Mouse (Mus musculus) heart, embryonic 14.5 days (tissue): ENCODE measurements around the gene Ap3b2. TPM values are rescaled to one million over a fixed set of nuclear protein-coding genes. Genes with fewer than 3 reads are reported as not detected.
A peak's percentile ranks its signal among the peaks of the same experiment; 100 is the strongest.

Experiments used
- ATAC-seq: fragments of 200-750 bp; cut with Nextera tagmentation; 2 replicates; pipeline ENCODE4 v1.8.0; 2017; ENCODE audit warnings: low read depth, moderate TSS enrichment; ENCODE audit not compliant: insufficient number of reproducible peaks, insufficient read depth, low FRiP score
- H3K27ac ChIP-seq, 2 experiments: fragments of 200-500 bp in 1 of 2; fragments of 300-500 bp in 1 of 2; sonication (generic) in 1 of 2; replicated peaks in 1 of 2; 2 replicates each; pipeline ENCODE4 v1.5.1; 2012 to 2014; ENCODE audit warnings: low read depth in 2 of 2, low read length in 2 of 2, control low read depth in 1 of 2, mild to moderate bottlenecking in 1 of 2, mixed read lengths in 1 of 2; ENCODE audit not compliant: control insufficient read depth in 1 of 2, insufficient read depth in 1 of 2
- H3K27me3 ChIP-seq: fragments of 300-500 bp; sonication (generic); 2 replicates; pipeline ENCODE4 v1.6.1; 2014; ENCODE audit warnings: mild to moderate bottlenecking, low read length, control low read depth; ENCODE audit not compliant: control insufficient read depth, insufficient read depth
- H3K36me3 ChIP-seq: fragments of 300-500 bp; sonication (generic); 2 replicates; pipeline ENCODE4 v1.6.1; 2014; ENCODE audit warnings: mild to moderate bottlenecking, control low read depth, low read length, mixed read lengths; ENCODE audit not compliant: control insufficient read depth, insufficient read depth
- H3K4me1 ChIP-seq, 2 experiments: fragments of 200-500 bp in 1 of 2; fragments of 300-500 bp in 1 of 2; sonication (generic) in 1 of 2; 2 replicates each; pipeline ENCODE4 v1.6.1; 2012 to 2014; ENCODE audit warnings: low read length in 2 of 2, control low read depth in 1 of 2, mixed read lengths in 1 of 2; ENCODE audit not compliant: control insufficient read depth in 2 of 2, insufficient read depth in 2 of 2
- H3K4me2 ChIP-seq: fragments of 300-500 bp; sonication (generic); 2 replicates; pipeline ENCODE4 v1.6.1; 2014; ENCODE audit warnings: mild to moderate bottlenecking, low read length
- H3K4me3 ChIP-seq, 2 experiments: fragments of 200-500 bp in 1 of 2; fragments of 300-500 bp in 1 of 2; sonication (generic) in 1 of 2; 2 replicates each; pipeline ENCODE4 v1.5.1; 2012 to 2014; ENCODE audit warnings: low read length in 2 of 2, mild to moderate bottlenecking in 2 of 2, control low read depth in 1 of 2, low read depth in 1 of 2, moderate library complexity in 1 of 2; ENCODE audit not compliant: control insufficient read depth in 1 of 2, insufficient read depth in 1 of 2
- H3K9ac ChIP-seq: fragments of 300-500 bp; sonication (generic); 2 replicates; pipeline ENCODE4 v1.6.1; 2014; ENCODE audit warnings: mild to moderate bottlenecking, low read length
- H3K9me3 ChIP-seq: fragments of 300-500 bp; sonication (generic); 2 replicates; pipeline ENCODE4 v1.6.1; 2016; ENCODE audit warnings: low read length, control low read depth; ENCODE audit not compliant: control insufficient read depth
- WGBS: fragments of 180-500 bp; shearing (Covaris S2); extraction: QIAGEN DNeasy Blood & Tissue Kit; methylation state at CpG from one replicate; pipeline ENCODE4 v1.1.7; 2014; 5-methylcytosine and 5-hydroxymethylcytosine counted together
- polyA plus RNA-seq: library from polyadenylated mRNA; unstranded; fragments of >200 nt; fragmentation: Nextera tagmentation; extraction: Ambion mirVana; gene quantifications from 2 replicates; pipeline ENCODE4 v1.2.1, GENCODE M21; 2014

Gene Ap3b2
- polyA plus RNA-seq, 1 experiment from 2014 or later = 3.5 TPM

DNA sequence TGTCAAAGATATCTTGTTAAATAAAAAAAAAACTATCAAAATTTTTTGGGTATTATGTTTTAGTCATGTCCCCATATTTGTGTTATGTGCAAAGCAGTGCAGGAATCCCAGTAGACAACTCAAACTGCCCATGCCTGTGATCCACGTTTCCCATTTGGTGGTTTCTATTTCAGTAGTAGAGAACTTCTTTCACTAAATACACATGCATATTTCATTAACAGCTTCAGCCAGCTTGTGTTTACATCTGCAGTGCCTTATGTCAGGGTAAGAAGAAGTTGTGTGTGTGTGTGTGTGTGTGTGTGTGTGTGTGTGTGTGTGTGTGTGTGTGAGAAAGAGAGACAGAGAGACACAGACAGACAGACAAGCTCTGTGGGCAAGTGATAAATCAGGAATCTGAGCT lies 37.7 kb upstream of the Ap3b2 start:
- Histone ChIP-seq H3K9ac (no peak overlapping the region), H3K27ac (no peak overlapping the region), H3K27me3 (no peaks in the 10 kb centered on the region), H3K4me3 (no peak overlapping the region), H3K36me3 (peaks cover 95% of the 10 kb centered on the region), H3K4me2 (no peak overlapping the region), H3K4me1 (no peaks in the 10 kb centered on the region), H3K9me3 (0 out of 2 replicates have a peak, but pooled peaks cover 4% of the 10 kb centered on the region)
- no peak for ATAC-seq
- WGBS = 75% methylated on average over 1 of the region's 1 CpGs

DNA sequence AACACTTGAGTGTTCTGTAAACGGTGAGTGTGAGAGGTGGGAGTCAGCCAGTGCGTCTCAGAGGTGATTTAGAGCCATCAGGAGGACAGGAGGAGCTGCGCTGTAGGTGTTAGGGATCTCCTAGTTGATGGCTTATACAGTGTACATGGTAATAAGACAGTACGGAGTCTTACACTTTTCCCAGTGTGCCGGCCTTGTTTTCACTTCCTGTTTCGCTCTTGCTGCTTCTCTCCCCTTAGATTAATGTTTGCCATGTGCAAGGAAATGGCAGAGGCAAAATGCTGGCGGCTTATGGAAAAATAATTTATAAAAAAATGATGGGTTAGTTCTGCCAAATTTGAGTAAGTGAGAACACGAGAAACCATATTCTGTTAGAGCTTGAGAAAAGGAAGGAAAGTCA lies 35.2 kb upstream of the Ap3b2 start:
- H3K4me2 ChIP-seq = no peak overlapping the region
- no peak overlapping the region for H3K27ac ChIP-seq
- no peak for ATAC-seq
- H3K4me1 ChIP-seq = peaks cover 2 to 10% of the 10 kb centered on the region in 2 experiments
- H3K4me3 ChIP-seq = no peak overlapping the region
- no peaks in the 10 kb centered on the region for H3K9me3 ChIP-seq
- peaks cover 87% of the 10 kb centered on the region for H3K36me3 ChIP-seq
- H3K27me3 ChIP-seq = no peaks in the 10 kb centered on the region
- WGBS = 91% methylated on average over 8 of the region's 8 CpGs
- no peak overlapping the region for H3K9ac ChIP-seq

- WGBS = 7% methylated on average over 13 of the region's 13 CpGs
- peak overlapping the region; percentile 83 for H3K9ac ChIP-seq
- H3K4me2 ChIP-seq = peak overlapping the region; percentile 82
- H3K27me3 ChIP-seq = no peaks in the 10 kb centered on the region
- H3K27ac ChIP-seq = peak overlapping the region; percentile 81 to 83
- H3K36me3 ChIP-seq = peaks cover 36% of the 10 kb centered on the region
- peaks cover 2 to 10% of the 10 kb centered on the region in 2 experiments for H3K4me1 ChIP-seq
- peak overlapping the region; percentile 66 to 87 for H3K4me3 ChIP-seq
- H3K9me3 ChIP-seq = 0 out of 2 replicates have a peak, but pooled peaks cover 3% of the 10 kb centered on the region
- ATAC-seq = no peak
These were observed 29.9 kb upstream of the Ap3b2 start for GRCm38 (mm10) chr7:81523663-81524017.

DNA sequence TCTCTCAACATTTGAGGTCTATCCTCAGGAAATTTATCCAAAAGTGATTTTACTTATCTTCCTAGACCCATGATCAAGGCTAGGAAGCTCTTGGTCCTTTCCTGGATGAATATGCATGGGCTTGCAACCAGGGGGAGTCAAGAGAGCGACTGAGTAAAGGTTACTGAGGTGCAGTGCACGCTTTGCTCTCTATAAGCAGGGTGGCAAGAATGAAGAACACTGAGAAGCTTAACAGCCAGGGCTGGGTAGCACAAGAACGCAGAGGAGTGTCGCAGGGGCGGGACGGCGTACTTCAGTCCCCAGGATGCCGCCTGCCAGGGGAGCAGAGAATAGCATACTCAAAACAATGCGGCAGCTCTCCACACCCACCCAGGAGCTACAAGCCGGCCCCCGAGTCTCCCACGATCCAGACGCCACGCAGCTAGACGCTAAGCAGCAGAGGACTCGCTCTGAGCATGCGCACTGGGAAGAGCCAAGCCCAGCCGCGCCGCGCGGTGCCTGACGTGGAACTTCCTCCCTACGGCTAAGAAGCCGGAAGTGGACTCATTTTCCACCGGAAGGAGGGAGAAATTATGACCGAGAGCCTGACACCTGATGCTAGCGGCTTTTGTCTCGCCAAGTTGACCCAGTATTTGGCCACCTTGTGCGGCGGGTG lies 29.4 kb upstream of the Ap3b2 start:
- peak; percentile 91 for ATAC-seq
- H3K9me3 ChIP-seq = 0 out of 2 replicates have a peak, but pooled peaks cover 3% of the 10 kb centered on the region

GRCm38 (mm10) chr7:81516154-81517030 lies 22.7 kb upstream of the Ap3b2 start:
- Histone ChIP-seq H3K9me3 (0 out of 2 replicates have a peak, but pooled peaks cover 3% of the 10 kb centered on the region), H3K36me3 (no peaks in the 10 kb centered on the region), H3K4me1 (no peaks in the 10 kb centered on the region), H3K27me3 (no peaks in the 10 kb centered on the region; the same call in 1 of the 2 replicates), H3K27ac (no peak overlapping the region), H3K9ac (no peak overlapping the region), H3K4me2 (no peak overlapping the region), H3K4me3 (no peak overlapping the region)
- ATAC-seq = no peak
- WGBS = 67% methylated on average over 6 of the region's 6 CpGs

More for the DNA sequence above, 29.4 kb upstream of the Ap3b2 start:
- H3K4me2 ChIP-seq = peak overlapping the region; percentile 82
- peak overlapping the region; percentile 83 to 95 for H3K27ac ChIP-seq
- peak overlapping the region; percentile 66 to 87 for H3K4me3 ChIP-seq
- H3K27me3 ChIP-seq = no peaks in the 10 kb centered on the region
- peaks cover 30% of the 10 kb centered on the region for H3K36me3 ChIP-seq
- WGBS = under 1% methylated on average over 31 of the region's 31 CpGs
- peaks cover 2 to 10% of the 10 kb centered on the region in 2 experiments for H3K4me1 ChIP-seq
- H3K9ac ChIP-seq = peak overlapping the region; percentile 83

GRCm38 (mm10) chr7:81514906-81515590 lies 21.3 kb upstream of the Ap3b2 start:
- H3K27ac ChIP-seq = no peak overlapping the region
- WGBS = 43% methylated on average over 13 of the region's 13 CpGs
- H3K4me2 ChIP-seq = no peak overlapping the region
- no peaks in the 10 kb centered on the region for H3K36me3 ChIP-seq
- H3K4me3 ChIP-seq = no peak overlapping the region
- H3K9ac ChIP-seq = no peak overlapping the region
- no peaks in the 10 kb centered on the region for H3K4me1 ChIP-seq
- H3K27me3 ChIP-seq = no peaks in the 10 kb centered on the region; the same call in 1 of the 2 replicates
- 0 out of 2 replicates have a peak, but pooled peaks cover 3% of the 10 kb centered on the region for H3K9me3 ChIP-seq
- no peak for ATAC-seq

- Histone ChIP-seq H3K27ac (no peak overlapping the region), H3K9me3 (no peaks in the 10 kb centered on the region), H3K36me3 (no peaks in the 10 kb centered on the region), H3K4me2 (no peak overlapping the region), H3K27me3 (peaks cover 9% of the 10 kb centered on the region; the same call in 1 of the 2 replicates), H3K4me1 (no peaks in the 10 kb centered on the region), H3K9ac (no peak overlapping the region), H3K4me3 (no peak overlapping the region)
- ATAC-seq = no peak
- 61% methylated on average over 2 of the region's 2 CpGs for WGBS
These were observed 7.3 kb upstream of the Ap3b2 start for GRCm38 (mm10) chr7:81501050-81501449.
